Mouse (Mus musculus) lung, adult 2 months (tissue): ENCODE results near the gene Rad23a. TPM values are rescaled to one million over a fixed set of nuclear protein-coding genes. Genes with fewer than 3 reads are reported as not detected.

Experiments
- DNase-seq: peaks from one replicate; pipeline ENCODE4 v3.0.0; 2022
- H3K4me1 ChIP-seq: fragments of 200-500 bp; 2 replicates; pipeline ENCODE4 v1.6.1; 2011; ENCODE audit warnings: low read length; ENCODE audit not compliant: control insufficient read depth, insufficient read depth
- H3K4me3 ChIP-seq: fragments of 200-500 bp; replicated peaks from 2 replicates; pipeline ENCODE3; 2011; ENCODE audit warnings: low read depth, mild to moderate bottlenecking, control low read depth, low read length; ENCODE audit errors: extremely low read depth
- CTCF ChIP-seq: fragments of 200-500 bp; IDR thresholded peaks from 2 replicates; pipeline ENCODE4 v1.5.1; 2011; ENCODE audit warnings: mild to moderate bottlenecking, low read length, control low read depth; ENCODE audit not compliant: insufficient read depth
- POLR2A ChIP-seq: fragments of 200-500 bp; IDR thresholded peaks from 2 replicates; pipeline ENCODE4 v1.6.1; 2011; ENCODE audit warnings: low read depth, mild to moderate bottlenecking, control low read depth, low read length, borderline replicate concordance; ENCODE audit errors: extremely low read depth
- WGBS: fragments of 180-500 bp; shearing (Covaris S2); methylation state at CpG from one replicate; pipeline ENCODE4 v1.1.7; 2018; 5-methylcytosine and 5-hydroxymethylcytosine counted together
- polyA plus RNA-seq: library from polyadenylated mRNA; depleted of rRNA; stranded (reverse); fragments of >200 nt; gene quantifications from 2 replicates; pipeline ENCODE4 v1.2.3, GENCODE M21; 2012

Rad23a gene
- polyA plus RNA-seq, 1 experiment = 75.9 TPM

DNA sequence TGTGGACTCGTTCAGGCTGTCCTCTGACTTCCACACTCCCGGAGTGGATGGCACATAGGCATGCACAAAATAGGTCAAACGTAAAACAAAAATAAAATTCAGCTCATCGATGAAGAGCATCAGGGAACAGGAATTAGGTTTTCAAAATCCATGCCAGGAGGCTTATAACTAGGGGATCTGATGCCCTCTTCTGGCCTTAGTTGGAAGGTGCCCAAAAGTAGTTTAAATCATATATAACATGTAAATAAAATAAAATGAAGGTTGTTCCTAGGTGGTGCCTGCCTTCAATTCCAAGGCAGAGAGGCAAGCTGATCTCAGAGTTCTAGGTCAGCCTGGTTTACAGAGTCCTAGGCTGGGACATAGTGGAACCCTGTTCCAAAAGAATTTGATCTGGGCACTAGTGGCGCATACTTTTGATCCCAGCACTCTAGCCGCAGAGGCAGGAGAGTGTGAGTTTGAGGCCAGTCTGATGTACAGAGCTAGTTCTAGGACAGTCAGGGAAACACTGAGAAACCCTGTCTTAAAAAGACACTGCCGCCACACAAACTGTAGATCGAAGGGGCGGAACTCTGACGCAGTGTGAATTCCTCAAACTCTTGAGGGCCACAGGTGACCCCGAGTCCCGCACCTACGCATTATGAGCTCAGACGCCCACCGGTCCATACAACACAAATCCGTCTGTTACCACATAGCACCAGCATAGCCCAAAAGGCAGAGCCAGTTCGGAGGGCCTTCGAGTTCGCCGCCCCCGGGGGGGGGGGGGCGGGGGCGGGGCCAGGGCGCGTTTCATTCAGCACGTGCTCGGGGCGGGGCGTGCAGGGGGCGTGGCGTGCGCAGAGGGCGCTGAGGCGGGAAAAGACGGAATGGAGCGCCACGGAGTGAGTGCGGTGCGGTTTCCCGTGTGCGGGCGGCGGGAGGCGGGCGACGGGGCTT, 31.2 kb upstream of the Rad23a start, which contains the start of gene Syce2:
Gene Syce2, plus strand, starts transcription at position 736 of the 933 bp plus-strand sequence.
- WGBS = 11% methylated on average over 44 of the region's 46 CpGs
- Histone ChIP-seq H3K4me1 (peaks cover 7% of the 10 kb centered on the region), H3K4me3 (peak within 1 kb of the TSS; percentile 77)
- no peak for TF ChIP-seq POLR2A
- TF ChIP-seq CTCF = no peak
- DNase-seq = peak; percentile 80

DNA sequence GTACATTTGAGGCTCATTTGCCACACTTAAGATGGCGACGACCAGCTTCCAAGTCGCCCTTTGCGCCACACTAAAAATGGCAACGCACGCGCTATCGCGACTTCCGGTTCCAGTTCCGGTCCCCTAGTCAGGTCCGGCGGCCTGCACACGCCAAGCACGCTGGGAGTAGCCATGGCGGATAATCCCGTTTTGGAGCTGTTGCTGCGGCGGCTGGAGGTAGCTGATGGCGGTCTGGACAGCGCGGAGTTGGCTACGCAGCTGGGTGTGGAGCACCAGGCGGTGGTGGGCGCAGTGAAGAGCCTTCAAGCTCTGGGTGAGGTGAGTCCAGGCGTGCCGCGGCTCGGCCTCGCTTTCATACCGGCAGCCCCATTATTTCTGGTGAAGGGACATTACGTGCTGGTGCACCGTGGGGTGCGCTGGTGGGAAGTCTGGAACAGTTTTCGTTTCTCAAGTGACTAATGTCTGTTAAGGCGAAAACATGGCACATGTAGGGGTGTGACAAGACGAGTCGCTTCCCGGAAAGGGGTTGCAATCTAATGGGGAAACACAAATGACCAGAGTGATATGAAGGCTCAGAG, 16.5 kb upstream of the Rad23a start, which contains the start of gene Farsa:
Gene Farsa, plus strand, starts transcription at position 126 of the 578 bp plus-strand sequence.
- Histone ChIP-seq H3K4me1 (peaks cover 3% of the 10 kb centered on the region), H3K4me3 (peak within 1 kb of the TSS; percentile 79)
- DNase-seq = peak; percentile 88
- under 1% methylated on average over 39 of the region's 39 CpGs for WGBS
- peak; percentile 95 for TF ChIP-seq POLR2A
- no peak for TF ChIP-seq CTCF

DNA sequence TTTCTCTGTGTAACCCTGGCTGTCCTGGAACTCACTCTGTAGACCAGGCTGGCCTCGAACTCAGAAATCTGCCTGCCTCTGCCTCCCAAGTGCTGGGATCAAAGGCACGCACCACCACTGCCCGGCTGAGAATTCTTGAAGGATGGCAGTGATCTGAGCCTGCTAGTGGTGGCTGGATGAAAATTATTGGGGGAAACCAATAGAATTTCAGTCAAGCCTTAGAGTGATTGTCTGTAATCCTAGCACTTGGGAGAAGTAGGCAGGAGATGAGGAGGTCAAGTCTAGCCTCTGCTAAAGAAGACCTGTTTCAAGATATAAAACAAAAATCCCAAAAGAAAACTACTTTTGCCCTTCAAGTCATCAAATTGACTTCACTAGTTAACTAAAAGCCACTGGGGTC, 16.0 kb upstream of the Rad23a start:
- Histone ChIP-seq H3K4me1 (peaks cover 3% of the 10 kb centered on the region), H3K4me3 (no peak overlapping the region)
- no peak for DNase-seq
- 90% methylated on average over 3 of the region's 3 CpGs for WGBS
- TF ChIP-seq CTCF (no peak), POLR2A (no peak)

DNA sequence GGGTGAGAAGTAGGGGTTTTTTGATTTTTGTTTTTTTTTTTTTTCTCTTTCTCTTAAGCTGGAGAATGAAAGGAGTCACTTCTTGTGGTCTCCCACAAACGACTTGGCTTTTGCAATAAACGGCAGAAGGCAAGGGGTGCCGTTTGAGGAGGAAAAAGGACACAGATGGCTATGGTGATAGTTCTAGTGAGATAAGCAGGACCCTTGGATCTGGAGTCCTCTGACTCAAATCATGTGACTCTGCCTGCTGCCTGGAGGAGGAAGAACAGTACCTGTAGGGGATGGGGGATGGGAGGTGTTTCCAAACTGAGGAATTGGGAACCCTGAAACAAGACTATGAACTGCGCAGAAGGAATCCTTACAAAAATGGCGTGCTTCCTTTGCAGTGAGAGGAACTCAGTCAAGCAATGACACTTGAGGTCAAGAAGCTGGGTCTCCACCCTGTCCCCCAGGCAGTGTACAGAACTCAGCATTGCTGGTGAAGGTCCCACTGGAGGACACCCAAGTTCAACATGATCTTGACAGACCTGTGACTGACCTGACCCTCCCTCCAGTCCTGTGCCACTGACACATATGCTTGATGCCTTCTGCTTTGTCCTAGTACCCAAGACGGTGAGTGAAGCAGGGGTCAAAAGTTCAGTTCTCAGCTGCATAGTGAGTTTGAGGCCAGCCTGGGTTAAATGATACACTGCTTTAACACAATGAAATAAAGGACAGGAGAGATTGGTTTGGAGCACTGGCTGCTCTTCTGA, 7.4 kb upstream of the Rad23a start:
- DNase-seq = no peak

DNA sequence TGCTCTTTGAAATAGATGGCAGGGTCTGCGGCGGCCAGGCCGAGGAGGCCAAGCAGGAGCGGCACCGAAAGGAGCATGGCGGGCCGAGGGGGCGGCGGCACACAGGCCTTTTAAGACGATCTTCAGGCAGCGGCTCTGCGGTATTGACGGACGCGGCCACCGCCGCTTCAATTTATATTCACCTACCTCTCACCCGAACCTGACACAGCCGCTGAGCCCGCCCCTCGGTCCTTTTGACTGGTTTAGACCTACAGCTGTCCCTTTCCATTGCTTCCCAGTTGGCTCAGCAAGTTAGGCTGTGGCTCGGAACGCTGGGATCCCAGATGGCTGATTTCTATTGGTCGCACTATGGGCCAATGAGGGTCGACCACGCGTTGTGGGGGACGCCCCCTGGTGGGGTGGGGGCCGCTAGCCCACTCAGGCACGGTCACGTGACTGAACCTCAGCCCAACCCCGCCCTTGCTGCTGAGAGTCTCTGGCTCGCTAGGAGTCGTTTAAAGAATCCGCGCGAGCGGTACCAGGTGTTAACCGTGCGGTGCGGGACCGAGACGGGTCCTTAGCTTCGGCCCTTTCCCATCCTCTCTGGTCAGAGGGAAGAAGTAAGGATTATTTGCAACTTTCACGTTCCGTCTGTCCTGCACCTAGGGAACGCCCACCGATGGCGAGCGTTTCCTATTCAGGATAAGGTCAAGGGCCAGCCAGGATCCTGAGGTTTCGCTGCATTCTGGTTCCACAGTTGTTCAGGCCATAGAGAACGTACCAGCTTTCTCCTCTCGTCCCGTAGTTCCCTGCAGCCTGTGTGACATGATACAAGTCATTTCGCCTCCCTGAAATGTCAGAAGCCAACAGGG, 6.5 kb upstream of the Rad23a start, which contains the start of gene Calr:
Gene Calr, minus strand, starts transcription at position 213 of the 851 bp plus-strand sequence.
- peak within 1 kb of the TSS; percentile 88 for H3K4me3 ChIP-seq
- WGBS = under 1% methylated on average over 55 of the region's 55 CpGs
- peaks cover 7% of the 10 kb centered on the region for H3K4me1 ChIP-seq
- DNase-seq = peak; percentile 98
- TF ChIP-seq CTCF (no peak), POLR2A (peak; percentile 98)

More for the DNA sequence above, 7.4 kb upstream of the Rad23a start:
- Histone ChIP-seq H3K4me1 (peaks cover 7% of the 10 kb centered on the region), H3K4me3 (no peak overlapping the region)
- WGBS = 40% methylated on average over 6 of the region's 6 CpGs
- TF ChIP-seq POLR2A (no peak), CTCF (no peak)

DNA sequence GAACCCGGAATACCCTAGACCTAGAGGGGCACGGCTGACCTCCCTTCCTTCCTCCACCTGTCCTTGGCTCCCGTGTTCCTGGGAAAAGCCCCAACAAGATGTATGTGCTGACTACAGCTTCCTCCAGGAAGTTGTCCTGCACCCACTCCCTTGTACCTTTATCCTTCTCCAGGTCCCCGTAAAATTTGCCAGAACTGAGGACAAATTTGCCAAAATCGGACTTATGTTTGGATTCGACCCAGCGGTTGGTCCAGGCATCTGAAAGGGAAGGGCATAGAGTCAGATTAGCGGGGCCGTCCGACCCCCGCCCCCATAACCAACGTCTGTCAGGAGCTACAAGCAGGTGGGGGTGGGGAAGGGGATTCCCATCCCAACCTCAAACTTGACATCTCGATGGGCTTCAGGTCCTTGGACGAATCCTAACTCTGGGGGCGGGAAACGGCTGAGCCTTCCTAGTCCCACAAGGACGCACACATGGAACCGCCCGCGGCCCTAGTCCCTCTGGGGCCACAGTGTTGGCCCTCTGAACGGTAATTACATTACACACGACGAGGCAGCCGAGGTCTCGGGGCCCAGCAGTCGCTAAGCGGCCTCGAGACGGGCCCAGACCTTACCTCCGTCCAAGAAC, 5.7 kb upstream of the Rad23a start:
- H3K4me3 ChIP-seq = peak overlapping the region; percentile 88
- WGBS = under 1% methylated on average over 30 of the region's 30 CpGs
- H3K4me1 ChIP-seq = peaks cover 7% of the 10 kb centered on the region
- DNase-seq = no peak
- TF ChIP-seq POLR2A = no peak

DNA sequence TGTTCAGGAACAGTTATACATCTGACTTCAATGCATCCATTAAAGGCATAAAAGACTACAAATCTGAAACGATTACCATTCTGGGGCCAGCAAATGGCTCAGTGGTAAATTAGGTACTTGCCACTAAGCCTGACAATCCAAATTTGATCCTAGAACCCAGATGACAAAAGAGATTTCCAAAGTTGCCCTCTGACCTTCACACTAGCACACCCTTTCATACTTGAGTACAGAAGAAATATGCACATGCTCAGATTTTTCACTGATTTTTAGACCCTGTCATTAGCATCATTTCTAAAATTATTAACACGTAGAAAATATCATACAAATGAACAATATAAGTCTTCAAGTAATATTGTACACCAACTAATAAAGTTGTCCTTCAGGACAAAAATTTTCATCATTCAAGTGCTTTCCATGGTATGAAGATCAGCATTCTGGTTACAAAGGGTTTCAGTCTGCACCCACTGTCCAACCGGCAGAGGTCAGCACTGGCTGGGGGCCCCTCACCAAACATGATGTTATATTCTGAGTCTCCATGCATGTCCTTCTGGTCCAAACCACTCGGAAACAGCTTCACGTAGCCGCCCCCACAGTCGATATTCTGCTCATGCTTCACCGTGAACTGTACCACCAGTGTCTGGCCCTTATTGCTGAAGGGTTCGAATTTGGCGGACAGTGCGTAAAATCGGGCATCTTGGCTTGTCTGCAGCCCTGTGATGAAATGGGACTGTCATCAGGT, 5.1 kb upstream of the Rad23a start:
- DNase-seq = peak; percentile 25
- Histone ChIP-seq H3K4me1 (peaks cover 9% of the 10 kb centered on the region), H3K4me3 (peak overlapping the region; percentile 88)
- TF ChIP-seq POLR2A = no peak
- TF ChIP-seq CTCF = peak; percentile 44; the same call in 1 of the 2 replicates
- 7% methylated on average over 12 of the region's 12 CpGs for WGBS
